Mouse (Mus musculus) embryonic facial prominence, embryonic 12.5 days (tissue): ENCODE results near the gene Scn2a. TPM values are rescaled to one million over a fixed set of nuclear protein-coding genes. Genes with fewer than 3 reads are reported as not detected.
"Not testable (repeated sequence)": the region's sequence is repeated elsewhere in the genome, so short reads cannot be mapped to it uniquely, and the experiment has no call there.

Source experiments
- ATAC-seq: fragments of 200-750 bp; cut with Nextera tagmentation; 2 replicates; pipeline ENCODE4 v1.8.0; 2017; ENCODE audit not compliant: insufficient number of reproducible peaks, insufficient read depth, low FRiP score, low TSS enrichment
- H3K27ac ChIP-seq: fragments of 300-500 bp; sonication (generic); 2 replicates; pipeline ENCODE4 v1.5.1; 2016; ENCODE audit warnings: mild to moderate bottlenecking
- H3K27me3 ChIP-seq: fragments of 300-500 bp; sonication (generic); 2 replicates; pipeline ENCODE4 v1.6.1; 2016; ENCODE audit warnings: mild to moderate bottlenecking, moderate library complexity
- H3K36me3 ChIP-seq: fragments of 300-500 bp; sonication (generic); 2 replicates; pipeline ENCODE4 v1.6.1; 2016; ENCODE audit warnings: mild to moderate bottlenecking
- H3K4me1 ChIP-seq: fragments of 300-500 bp; sonication (generic); 2 replicates; pipeline ENCODE4 v1.6.1; 2016
- H3K4me2 ChIP-seq: fragments of 300-500 bp; sonication (generic); replicated peaks from 2 replicates; pipeline ENCODE4 v1.6.1; 2016; ENCODE audit warnings: mild to moderate bottlenecking, moderate library complexity
- H3K4me3 ChIP-seq: fragments of 300-500 bp; sonication (generic); 2 replicates; pipeline ENCODE4 v1.5.1; 2016; ENCODE audit warnings: mild to moderate bottlenecking
- H3K9ac ChIP-seq: fragments of 300-500 bp; sonication (generic); 2 replicates; pipeline ENCODE4 v1.6.1; 2016; ENCODE audit warnings: mild to moderate bottlenecking, moderate library complexity
- H3K9me3 ChIP-seq: fragments of 300-500 bp; sonication (generic); 2 replicates; pipeline ENCODE4 v1.6.1; 2016; ENCODE audit warnings: mild to moderate bottlenecking, moderate library complexity
- whole genome bisulfite sequencing: fragments of 180-500 bp; shearing (Covaris S2); methylation state at CpG from one replicate; pipeline ENCODE4 v1.1.7; 2016; 5-methylcytosine and 5-hydroxymethylcytosine counted together
- polyA plus RNA-seq: library from polyadenylated mRNA; unstranded; fragments of >200 nt; fragmentation: Nextera tagmentation; extraction: Ambion mirVana; gene quantifications from 2 replicates; pipeline ENCODE4 v1.2.1, GENCODE M21; 2016

Gene Scn2a
- polyA plus RNA-seq, 1 experiment from 2014 or later = 5.0 TPM

- H3K9me3 ChIP-seq = no peaks in the 10 kb centered on the region
- H3K4me3 ChIP-seq = no peak overlapping the region
- H3K27ac ChIP-seq = no peak overlapping the region
- H3K36me3 ChIP-seq = no peaks in the 10 kb centered on the region
- no peaks in the 10 kb centered on the region for H3K27me3 ChIP-seq
- no peak overlapping the region for H3K4me2 ChIP-seq
- no peak overlapping the region for H3K9ac ChIP-seq
- H3K4me1 ChIP-seq = no peaks in the 10 kb centered on the region
- WGBS = 91% methylated on average over 6 of the region's 6 CpGs
- no peak for ATAC-seq
Observed at GRCm38 (mm10) chr2:65722219-65722800, 101.7 kb downstream of the Scn2a start.

- 88% methylated on average over 5 of the region's 5 CpGs for WGBS
- H3K9me3 ChIP-seq = no peaks in the 10 kb centered on the region
Observed at GRCm38 (mm10) chr2:65745400-65745799, 124.8 kb downstream of the Scn2a start.

GRCm38 (mm10) chr2:65782442-65782841, 161.9 kb downstream of the Scn2a start:
- Histone ChIP-seq H3K36me3 (no peaks in the 10 kb centered on the region), H3K4me2 (no peak overlapping the region), H3K27me3 (no peaks in the 10 kb centered on the region), H3K4me1 (0 out of 2 replicates have a peak, but pooled peaks cover 2% of the 10 kb centered on the region), H3K27ac (no peak overlapping the region), H3K9me3 (no peaks in the 10 kb centered on the region), H3K4me3 (no peak overlapping the region), H3K9ac (no peak overlapping the region)
- ATAC-seq = no peak; the same call in 1 of the 2 replicates
- 36% methylated on average over 7 of the region's 7 CpGs for WGBS

More at GRCm38 (mm10) chr2:65745400-65745799, 124.8 kb downstream of the Scn2a start:
- H3K4me3 ChIP-seq = no peak overlapping the region
- H3K36me3 ChIP-seq = no peaks in the 10 kb centered on the region
- H3K9ac ChIP-seq = no peak overlapping the region
- no peak overlapping the region for H3K4me2 ChIP-seq
- H3K27ac ChIP-seq = no peak overlapping the region
- H3K4me1 ChIP-seq = no peaks in the 10 kb centered on the region
- no peaks in the 10 kb centered on the region for H3K27me3 ChIP-seq
- ATAC-seq = no peak

GRCm38 (mm10) chr2:65783392-65783791, 162.8 kb downstream of the Scn2a start:
- no peak for ATAC-seq
- Histone ChIP-seq H3K4me3 (no peak overlapping the region), H3K9me3 (no peaks in the 10 kb centered on the region), H3K4me1 (0 out of 2 replicates have a peak, but pooled peaks cover 2% of the 10 kb centered on the region), H3K27me3 (no peaks in the 10 kb centered on the region), H3K27ac (no peak overlapping the region), H3K4me2 (no peak overlapping the region), H3K9ac (no peak overlapping the region), H3K36me3 (no peaks in the 10 kb centered on the region)
- 74% methylated on average over 2 of the region's 2 CpGs for WGBS

GRCm38 (mm10) chr2:65792516-65792915, 171.9 kb downstream of the Scn2a start:
- no peak for ATAC-seq
- H3K4me1 ChIP-seq = no peaks in the 10 kb centered on the region
- 33% methylated on average over 3 of the region's 3 CpGs for WGBS

GRCm38 (mm10) chr2:65793593-65793992, 173.0 kb downstream of the Scn2a start:
- Histone ChIP-seq H3K4me3 (no peak overlapping the region), H3K36me3 (no peaks in the 10 kb centered on the region), H3K27me3 (no peaks in the 10 kb centered on the region), H3K4me2 (no peak overlapping the region), H3K27ac (no peak overlapping the region), H3K4me1 (no peaks in the 10 kb centered on the region), H3K9ac (no peak overlapping the region), H3K9me3 (peaks cover 20% of the 10 kb centered on the region)
- no peak for ATAC-seq
- 68% methylated on average over 2 of the region's 2 CpGs for WGBS

More at GRCm38 (mm10) chr2:65792516-65792915, 171.9 kb downstream of the Scn2a start:
- Histone ChIP-seq H3K4me3 (no peak overlapping the region), H3K36me3 (no peaks in the 10 kb centered on the region), H3K9me3 (peaks cover 20% of the 10 kb centered on the region), H3K4me2 (no peak overlapping the region), H3K27me3 (no peaks in the 10 kb centered on the region), H3K27ac (no peak overlapping the region), H3K9ac (no peak overlapping the region)

GRCm38 (mm10) chr2:65801054-65801709, 180.6 kb downstream of the Scn2a start:
- Histone ChIP-seq H3K4me2 (no peak overlapping the region), H3K36me3 (no peaks in the 10 kb centered on the region), H3K4me1 (no peaks in the 10 kb centered on the region), H3K4me3 (no peak overlapping the region), H3K9me3 (peaks cover 8% of the 10 kb centered on the region), H3K9ac (no peak overlapping the region), H3K27me3 (no peaks in the 10 kb centered on the region), H3K27ac (no peak overlapping the region)
- no peak for ATAC-seq
- WGBS = 78% methylated on average over 1 of the region's 1 CpGs

GRCm38 (mm10) chr2:65806556-65806955, 186.0 kb downstream of the Scn2a start:
- ATAC-seq = no peak
- Histone ChIP-seq H3K4me3 (no peak overlapping the region), H3K36me3 (no peaks in the 10 kb centered on the region), H3K4me2 (no peak overlapping the region), H3K27ac (no peak overlapping the region), H3K4me1 (no peaks in the 10 kb centered on the region), H3K9me3 (no peaks in the 10 kb centered on the region), H3K27me3 (no peaks in the 10 kb centered on the region), H3K9ac (no peak overlapping the region)
- WGBS = 83% methylated on average over 6 of the region's 6 CpGs

GRCm38 (mm10) chr2:65811203-65811602, 190.6 kb downstream of the Scn2a start:
- not testable (repeated sequence) for H3K36me3 ChIP-seq, H3K4me2 ChIP-seq, ATAC-seq, H3K4me1 ChIP-seq, H3K27me3 ChIP-seq, H3K27ac ChIP-seq, H3K9me3 ChIP-seq, H3K4me3 ChIP-seq, H3K9ac ChIP-seq
- WGBS = 81% methylated on average over 6 of the region's 6 CpGs

Other genes starting within 250 kb of the Scn2a start
- gene Scn3a, start 53.1 kb upstream of the Scn2a start, polyA plus RNA-seq = 5.1 and 6.2 TPM in 2 replicates
- 6.5 and 7.0 TPM in 2 replicates for gene Csrnp3, start 225.0 kb downstream of the Scn2a start, polyA plus RNA-seq